Mouse (Mus musculus): Measurements from ENCODE around the gene Fryl.
"Not testable (repeated sequence)": the region's sequence is repeated elsewhere in the genome, so short reads cannot be mapped to it uniquely, and the experiment has no call there.

The Fryl gene

GRCm38 (mm10) chr5:73102342-73102989 lies 154.0 kb downstream of the Fryl start:
- no peak for DNase-seq (ENCODE audit: low spot score)

GRCm38 (mm10) chr5:73092236-73092635 lies 164.2 kb downstream of the Fryl start:
- no peak for DNase-seq (ENCODE audit: low spot score)

DNA sequence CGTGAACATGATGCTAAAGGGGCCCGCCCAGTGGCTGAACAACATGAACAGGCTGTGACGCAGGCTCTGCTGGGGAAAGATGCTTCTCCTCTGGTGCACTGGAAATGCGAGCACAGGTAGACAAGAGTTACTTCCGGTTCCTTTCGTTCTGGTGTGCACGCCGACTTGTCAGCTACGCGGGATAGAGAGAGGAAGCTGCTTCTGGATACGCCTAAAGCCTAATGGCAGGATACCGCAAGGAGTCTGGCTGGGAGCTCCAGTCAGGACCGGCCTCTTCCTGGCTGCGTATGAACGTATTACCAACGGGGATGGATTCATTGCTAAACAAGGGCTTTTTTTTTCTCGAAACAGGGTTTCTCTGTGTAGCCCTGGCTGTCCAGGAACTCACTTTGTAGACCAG lies 167.3 kb downstream of the Fryl start:
- DNase-seq (ENCODE audit: low spot score): no peak

DNA sequence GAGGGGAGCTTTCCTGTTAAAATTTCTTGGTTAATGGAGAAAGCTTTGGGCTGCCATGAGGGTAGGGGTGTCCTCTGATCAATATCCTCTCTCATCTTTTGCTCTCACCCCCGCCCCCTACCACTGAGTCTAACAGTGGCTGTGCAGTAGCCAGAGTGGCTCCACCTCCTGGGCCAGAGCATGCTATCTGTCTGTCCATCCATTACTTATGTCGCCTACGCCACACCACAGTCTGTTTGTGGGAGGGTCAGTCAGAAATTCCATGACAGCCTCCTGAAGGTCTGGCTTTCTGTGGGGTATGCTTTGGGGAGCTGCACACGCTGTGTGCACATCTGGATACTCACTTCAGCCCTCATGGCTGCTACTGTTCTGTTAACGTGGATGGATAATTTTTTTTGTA lies 174.9 kb downstream of the Fryl start:
- no peak for DNase-seq (ENCODE audit: low spot score)

DNA sequence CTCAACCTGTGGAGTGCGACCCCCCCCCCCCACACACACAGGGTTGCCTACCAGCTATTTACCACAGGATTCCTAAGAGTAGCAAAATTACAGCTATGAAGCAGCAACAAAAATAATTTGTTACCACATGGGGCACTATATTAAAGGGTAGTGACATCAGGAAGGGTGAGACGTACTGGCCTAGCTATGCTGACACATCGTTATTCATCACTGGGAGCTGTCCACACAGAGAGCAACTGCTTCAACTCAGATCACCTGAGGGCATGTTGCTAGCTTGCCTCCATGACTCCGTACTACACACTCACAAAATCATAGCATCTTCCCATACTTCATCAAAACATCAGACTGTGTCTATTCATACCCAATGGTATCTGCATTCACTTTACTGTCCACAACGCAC lies 176.6 kb downstream of the Fryl start:
- DNase-seq (ENCODE audit: low spot score): no peak

- DNase-seq (ENCODE audit: low spot score): peak; percentile 91
Measured at GRCm38 (mm10) chr5:73071319-73071718, 185.1 kb downstream of the Fryl start.

DNA sequence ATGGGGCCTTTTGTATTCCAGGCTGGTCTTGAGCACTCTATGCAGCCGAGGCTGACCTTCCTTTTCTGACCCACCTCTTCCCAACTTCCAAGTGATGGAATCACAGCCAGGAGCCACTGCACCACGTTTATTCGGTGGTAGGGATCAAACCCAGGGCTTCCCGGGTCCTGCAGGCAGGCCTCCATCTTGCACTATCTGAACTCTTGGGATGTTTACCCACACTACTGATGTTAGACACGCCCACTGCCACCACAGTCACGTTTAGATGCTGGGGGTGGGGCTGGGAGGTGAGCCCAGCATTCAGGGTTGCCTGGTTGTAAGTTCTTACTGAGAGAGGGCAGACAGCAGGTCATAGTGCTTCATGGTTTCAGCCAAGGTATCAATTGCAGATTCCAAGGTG lies 189.5 kb downstream of the Fryl start:
- DNase-seq (ENCODE audit: low spot score): no peak

DNA sequence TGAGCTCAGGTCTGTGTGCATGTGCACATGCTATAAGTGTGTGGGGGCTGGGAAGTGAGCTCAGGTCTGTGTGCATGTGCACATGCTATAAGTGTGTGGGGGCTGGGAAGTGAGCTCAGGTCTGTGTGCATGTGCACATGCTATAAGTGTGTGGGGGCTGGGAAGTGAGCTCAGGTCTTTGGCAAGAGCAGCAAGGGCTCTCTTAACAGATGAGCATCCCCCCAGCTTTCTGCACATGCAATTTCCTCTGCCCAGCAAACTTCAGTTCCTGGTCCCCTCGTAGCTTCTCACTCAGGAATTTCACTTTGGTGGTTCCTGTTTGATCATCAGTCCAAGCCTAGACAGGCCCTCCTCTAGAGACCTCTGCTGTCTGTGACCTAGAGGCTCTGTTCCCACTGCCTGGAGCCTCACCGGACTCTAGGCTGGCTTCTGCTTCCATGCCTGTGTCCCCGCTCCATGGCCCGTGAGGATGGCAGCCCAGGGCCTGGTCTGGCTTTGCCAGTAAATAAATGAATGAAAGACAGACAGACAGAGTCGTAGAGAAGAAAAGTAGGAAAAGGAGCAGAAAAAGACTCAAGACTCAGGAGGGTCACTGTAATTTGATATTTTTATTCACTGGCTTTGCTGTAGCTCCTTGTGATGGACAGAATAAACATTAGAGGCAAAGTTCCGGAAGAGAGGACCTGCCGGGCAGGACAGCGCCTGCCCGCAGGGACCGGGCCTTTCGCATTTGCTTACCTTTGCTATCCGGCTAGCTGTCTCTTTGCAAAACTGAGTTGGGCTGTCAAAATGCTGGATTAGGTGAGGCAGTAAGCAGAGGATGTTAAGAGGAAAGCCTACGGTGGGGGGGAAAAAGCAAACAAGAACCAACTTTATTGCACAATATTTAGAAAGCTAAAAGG lies 192.4 kb downstream of the Fryl start:
- no peak for DNase-seq (ENCODE audit: low spot score)

- DNase-seq (ENCODE audit: low spot score): no peak
Measured at GRCm38 (mm10) chr5:73061506-73062155, 194.8 kb downstream of the Fryl start.

- DNase-seq (ENCODE audit: low spot score): no peak
Measured at GRCm38 (mm10) chr5:73056937-73057336, 199.5 kb downstream of the Fryl start.

DNA sequence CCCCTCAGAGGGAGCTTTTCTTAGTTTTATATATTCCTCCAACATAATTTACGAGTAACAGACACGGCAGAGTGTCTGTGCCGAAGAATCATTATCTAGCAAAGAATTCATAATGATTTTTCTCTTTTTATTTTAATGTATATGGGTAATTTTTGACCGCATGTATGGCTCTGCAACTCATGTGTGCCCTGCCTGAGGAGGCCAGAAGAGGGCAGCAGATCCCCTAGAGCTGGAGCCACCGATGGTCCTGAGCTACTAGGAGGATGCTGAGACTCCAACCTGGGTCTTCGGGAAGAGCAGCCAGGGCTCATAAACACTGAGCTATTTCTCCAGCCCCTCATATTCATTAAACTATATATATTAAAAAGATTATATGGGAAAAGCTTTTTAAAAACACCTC lies 200.0 kb downstream of the Fryl start:
- DNase-seq (ENCODE audit: low spot score): no peak

- no peak for DNase-seq (ENCODE audit: low spot score)
Measured at GRCm38 (mm10) chr5:73053933-73054332, 202.5 kb downstream of the Fryl start.

DNA sequence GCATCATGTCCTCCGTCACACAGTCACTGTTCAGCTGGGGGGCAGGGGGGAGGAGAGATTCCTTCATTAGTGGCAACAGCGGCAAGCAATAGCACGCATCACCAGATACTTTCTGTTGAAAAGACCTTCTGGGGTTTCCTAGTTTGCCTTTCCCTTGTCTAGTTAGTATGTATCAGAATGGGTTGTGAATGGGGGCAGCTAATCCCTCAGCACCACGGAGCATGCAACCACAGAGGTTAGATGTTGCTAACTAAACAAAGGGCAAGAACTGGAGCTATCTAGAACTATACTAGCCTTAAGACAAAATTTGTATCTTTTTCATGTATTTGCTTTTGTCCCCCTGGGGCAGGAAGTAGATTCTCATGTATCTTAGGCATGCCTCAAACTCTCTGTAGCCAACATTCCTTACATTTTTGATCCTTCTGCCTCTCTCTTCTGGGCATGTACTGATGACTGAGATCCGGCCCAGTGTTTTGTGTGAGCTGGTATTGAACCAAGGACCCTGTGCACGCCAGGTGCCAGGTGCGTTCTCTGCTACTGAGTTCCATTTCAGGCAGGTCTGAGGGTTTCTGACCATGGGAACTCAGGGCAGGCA lies 208.7 kb downstream of the Fryl start:
- no peak for DNase-seq (ENCODE audit: low spot score)

GRCm38 (mm10) chr5:73044055-73044454 lies 212.4 kb downstream of the Fryl start:
- DNase-seq (ENCODE audit: low spot score): no peak

GRCm38 (mm10) chr5:73032481-73032880 lies 223.9 kb downstream of the Fryl start:
- DNase-seq (ENCODE audit: low spot score): no peak

GRCm38 (mm10) chr5:73028646-73029045 lies 227.8 kb downstream of the Fryl start:
- DNase-seq (ENCODE audit: low spot score): no peak

DNA sequence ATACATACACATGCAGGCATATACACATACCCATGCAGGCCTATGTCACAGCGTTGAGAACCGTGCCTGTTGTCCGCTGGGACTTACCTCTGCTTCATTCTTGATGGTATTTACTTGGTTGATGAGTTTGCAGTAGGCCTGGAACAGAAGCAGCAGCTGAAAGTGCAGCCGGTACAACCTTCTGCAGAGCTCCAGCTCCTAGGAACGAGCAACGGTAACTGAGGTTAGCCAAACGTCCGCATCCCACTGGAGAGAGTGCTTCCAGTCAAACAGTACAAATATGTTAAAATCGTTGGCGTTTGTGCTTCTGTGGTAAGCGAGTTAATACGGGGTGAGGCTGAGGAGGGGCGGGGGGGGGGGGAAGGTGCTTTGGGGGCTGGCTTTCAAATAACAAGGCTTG lies 232.6 kb downstream of the Fryl start:
- DNase-seq (ENCODE audit: low spot score): no peak

DNA sequence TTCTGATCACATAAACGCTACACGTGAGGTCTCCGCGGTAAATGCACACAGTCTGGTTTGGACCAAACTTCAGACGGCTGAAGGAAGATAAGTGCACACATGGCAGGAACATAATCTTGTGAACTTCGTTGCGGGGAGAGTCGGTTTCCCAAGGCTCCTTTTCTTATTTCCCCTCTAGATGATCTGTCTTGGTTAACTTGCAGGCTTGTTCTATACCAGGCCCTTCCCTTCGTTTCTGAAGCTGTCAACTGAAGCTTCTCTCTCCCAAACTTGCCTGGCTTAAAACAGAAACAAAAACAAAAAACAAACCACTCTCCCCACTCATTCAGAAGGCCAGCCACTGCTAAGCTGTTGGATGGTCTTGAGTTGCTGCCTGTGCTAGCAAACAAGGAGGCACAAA lies 241.7 kb downstream of the Fryl start:
- no peak for DNase-seq (ENCODE audit: low spot score)

DNA sequence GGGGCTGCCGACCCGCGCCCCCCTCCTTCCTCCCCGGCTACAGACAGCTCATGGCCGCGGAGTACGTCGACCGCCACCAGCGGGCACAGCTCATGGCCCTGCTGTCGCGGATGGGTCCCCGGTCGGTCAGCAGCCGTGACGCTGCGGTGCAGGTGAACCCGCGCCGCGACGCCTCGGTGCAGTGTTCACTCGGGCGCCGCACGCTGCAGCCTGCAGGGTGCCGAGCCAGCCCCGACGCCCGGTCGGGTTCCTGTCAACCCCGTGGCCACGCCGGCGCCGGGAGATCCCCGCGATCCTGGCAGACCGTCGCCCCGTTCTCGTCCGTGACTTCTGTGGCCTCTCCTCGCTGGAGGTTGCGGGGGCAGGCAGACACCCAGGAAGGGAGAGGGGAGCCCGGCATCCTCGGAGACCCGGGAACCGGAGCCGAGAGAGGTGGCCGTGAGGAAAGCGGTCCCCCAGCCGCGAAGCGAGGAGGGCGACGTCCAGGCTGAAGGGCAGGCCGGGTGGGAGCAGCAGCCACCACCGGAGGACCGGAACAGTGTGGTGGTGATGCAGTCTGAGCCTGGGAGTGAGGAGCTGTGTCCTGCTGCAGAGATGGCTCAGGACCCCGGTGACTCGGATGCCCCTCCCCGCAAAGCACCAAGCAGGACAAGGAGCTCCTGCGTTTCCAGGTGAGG lies 242.7 kb downstream of the Fryl start:
- DNase-seq (ENCODE audit: low spot score): not testable (repeated sequence)

- not testable (repeated sequence) for DNase-seq (ENCODE audit: low spot score)
Measured at GRCm38 (mm10) chr5:73012884-73013610, 243.4 kb downstream of the Fryl start.

DNA sequence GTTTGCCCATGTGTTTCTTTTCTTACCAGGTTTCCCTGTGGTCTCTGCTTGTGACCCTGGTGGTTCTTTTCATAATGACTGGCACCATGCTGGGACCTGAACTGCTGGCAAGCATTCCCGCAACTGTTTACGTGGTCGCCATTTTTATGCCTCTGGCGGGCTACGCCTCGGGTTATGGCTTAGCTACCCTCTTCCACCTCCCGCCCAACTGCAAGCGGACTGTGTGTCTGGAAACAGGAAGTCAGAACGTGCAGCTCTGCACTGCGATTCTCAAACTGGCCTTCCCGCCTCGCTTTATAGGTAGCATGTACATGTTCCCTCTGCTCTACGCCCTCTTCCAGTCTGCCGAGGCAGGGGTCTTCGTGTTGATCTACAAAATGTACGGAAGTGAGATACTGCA lies 244.6 kb downstream of the Fryl start:
- DNase-seq (ENCODE audit: low spot score): not testable (repeated sequence)

All from testis, postnatal 10 days (tissue).